Mouse (Mus musculus): Measurements from ENCODE around the gene Disp3. TPM values are rescaled to one million over a fixed set of nuclear protein-coding genes. Genes with fewer than 3 reads are reported as not detected.

Disp3 gene
- total and polyA plus RNA-seq, 2 experiments = not detected

DNA sequence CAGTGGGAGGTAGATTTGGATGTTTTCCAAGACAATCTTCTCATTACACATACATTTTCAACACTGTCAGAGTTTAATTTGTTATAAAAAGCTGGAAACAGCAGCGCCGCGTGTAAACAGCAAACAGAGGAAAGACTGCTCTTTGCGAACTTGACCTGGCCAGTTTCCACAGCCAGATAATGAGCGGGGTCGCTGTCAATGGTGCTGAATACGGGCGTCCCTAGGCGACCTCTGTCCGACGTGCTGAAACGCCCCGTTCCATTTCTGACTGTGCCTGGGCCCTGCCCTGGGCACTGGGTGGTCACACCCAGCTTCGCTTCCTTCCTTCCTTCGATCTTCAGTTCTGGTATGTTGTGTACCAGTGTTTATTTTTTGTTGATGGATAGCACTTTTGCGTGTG lies 58.1 kb downstream of the Disp3 start:
- TF ChIP-seq CTCF (IDR thresholded peaks at IDR 0.05; ENCODE audit: low read depth, low read length) (peak; percentile 6; the same call in 1 of the 2 replicates), POLR2A (IDR thresholded peaks at IDR 0.05; ENCODE audit: extremely low read depth, insufficient read depth, low read length) (no peak)
- no peaks in the 10 kb centered on the region for H3K4me1 ChIP-seq (ENCODE audit: control insufficient read depth, insufficient read depth, low read length)
- H3K27ac ChIP-seq (replicated peaks; ENCODE audit: insufficient read depth, low read depth, low read length) = no peak overlapping the region
- 8% methylated on average over 16 of the region's 16 CpGs for WGBS
- no peaks in the 10 kb centered on the region for H3K79me2 ChIP-seq (ENCODE audit: control insufficient read depth, insufficient read depth, low read length)
- no peak overlapping the region for H3K9ac ChIP-seq (ENCODE audit: low read depth, low read length)
- peak; percentile 30 for DNase-seq (ENCODE audit: extremely low read depth, low read depth, low spot score)
- H3K4me3 ChIP-seq (ENCODE audit: insufficient read depth, low read depth, low read length) = no peak overlapping the region
- H3K36me3 ChIP-seq (ENCODE audit: control insufficient read depth, insufficient read depth, low read length) = no peaks in the 10 kb centered on the region
- no peaks in the 10 kb centered on the region for H3K27me3 ChIP-seq (ENCODE audit: control insufficient read depth, insufficient read depth, low read length)

DNA sequence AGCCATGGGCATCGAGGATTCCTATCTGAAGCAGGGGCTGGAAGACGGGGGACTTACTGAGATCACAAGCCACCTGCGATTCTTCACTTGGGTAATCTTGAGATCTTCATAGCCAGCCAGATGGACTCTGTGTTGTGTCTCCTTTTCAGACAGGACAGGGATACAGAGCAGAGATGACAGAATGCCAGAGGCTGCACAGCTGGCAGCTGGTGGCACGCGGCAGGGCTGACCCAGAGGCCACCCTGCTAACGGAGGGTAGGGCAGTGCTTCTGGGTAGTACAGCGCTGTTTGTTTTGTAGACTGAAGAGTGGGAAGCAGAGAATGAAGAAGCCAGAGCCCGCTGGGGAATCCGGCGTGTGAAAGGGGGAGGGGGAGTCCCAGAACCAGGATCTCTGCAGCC lies 64.8 kb downstream of the Disp3 start:
- no peaks in the 10 kb centered on the region for H3K79me2 ChIP-seq (ENCODE audit: control insufficient read depth, insufficient read depth, low read length)
- no peak for DNase-seq (ENCODE audit: extremely low read depth, low read depth, low spot score)
- no peak overlapping the region for H3K9ac ChIP-seq (ENCODE audit: low read depth, low read length)
- H3K4me1 ChIP-seq (ENCODE audit: control insufficient read depth, insufficient read depth, low read length) = no peaks in the 10 kb centered on the region
- no peak for TF ChIP-seq POLR2A (IDR thresholded peaks at IDR 0.05; ENCODE audit: extremely low read depth, insufficient read depth, low read length)
- TF ChIP-seq CTCF (IDR thresholded peaks at IDR 0.05; ENCODE audit: low read depth, low read length) = no peak
- H3K27ac ChIP-seq (replicated peaks; ENCODE audit: insufficient read depth, low read depth, low read length) = no peak overlapping the region
- H3K27me3 ChIP-seq (ENCODE audit: control insufficient read depth, insufficient read depth, low read length) = peaks cover 9% of the 10 kb centered on the region; the same call in 1 of the 2 replicates
- H3K4me3 ChIP-seq (ENCODE audit: insufficient read depth, low read depth, low read length) = no peak overlapping the region
- WGBS = 35% methylated on average over 10 of the region's 10 CpGs
- H3K36me3 ChIP-seq (ENCODE audit: control insufficient read depth, insufficient read depth, low read length) = no peaks in the 10 kb centered on the region

DNA sequence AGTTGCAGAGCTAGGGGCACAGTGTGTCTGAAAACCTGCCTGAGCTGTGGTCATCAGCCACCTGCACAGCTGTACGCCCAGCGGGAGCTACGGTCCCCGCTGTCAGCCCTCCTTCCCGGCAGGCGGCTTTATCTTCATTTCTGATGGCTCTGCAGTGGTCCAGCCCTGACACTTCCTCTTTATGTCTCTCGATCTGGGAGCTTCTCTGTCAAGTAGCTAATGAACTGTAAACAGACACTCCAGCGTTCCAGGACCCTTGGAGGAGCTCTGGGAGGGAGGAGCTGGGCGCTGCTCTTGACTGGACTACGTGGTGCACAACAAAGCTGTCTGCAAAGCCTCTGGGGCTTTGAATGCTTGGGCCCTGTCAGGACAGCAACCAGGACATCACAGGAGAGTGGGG lies 67.1 kb downstream of the Disp3 start:
- no peak for DNase-seq (ENCODE audit: extremely low read depth, low read depth, low spot score)
- Histone ChIP-seq H3K9ac (ENCODE audit: low read depth, low read length) (no peak overlapping the region), H3K27me3 (ENCODE audit: control insufficient read depth, insufficient read depth, low read length) (peaks cover 10% of the 10 kb centered on the region; the same call in 1 of the 2 replicates), H3K36me3 (ENCODE audit: control insufficient read depth, insufficient read depth, low read length) (no peaks in the 10 kb centered on the region), H3K79me2 (ENCODE audit: control insufficient read depth, insufficient read depth, low read length) (no peaks in the 10 kb centered on the region), H3K4me3 (ENCODE audit: insufficient read depth, low read depth, low read length) (no peak overlapping the region), H3K4me1 (ENCODE audit: control insufficient read depth, insufficient read depth, low read length) (peaks cover 2% of the 10 kb centered on the region; the same call in 1 of the 2 replicates), H3K27ac (replicated peaks; ENCODE audit: insufficient read depth, low read depth, low read length) (no peak overlapping the region)
- TF ChIP-seq CTCF (IDR thresholded peaks at IDR 0.05; ENCODE audit: low read depth, low read length) (no peak), POLR2A (IDR thresholded peaks at IDR 0.05; ENCODE audit: extremely low read depth, insufficient read depth, low read length) (no peak)
- WGBS = 9% methylated on average over 10 of the region's 10 CpGs

DNA sequence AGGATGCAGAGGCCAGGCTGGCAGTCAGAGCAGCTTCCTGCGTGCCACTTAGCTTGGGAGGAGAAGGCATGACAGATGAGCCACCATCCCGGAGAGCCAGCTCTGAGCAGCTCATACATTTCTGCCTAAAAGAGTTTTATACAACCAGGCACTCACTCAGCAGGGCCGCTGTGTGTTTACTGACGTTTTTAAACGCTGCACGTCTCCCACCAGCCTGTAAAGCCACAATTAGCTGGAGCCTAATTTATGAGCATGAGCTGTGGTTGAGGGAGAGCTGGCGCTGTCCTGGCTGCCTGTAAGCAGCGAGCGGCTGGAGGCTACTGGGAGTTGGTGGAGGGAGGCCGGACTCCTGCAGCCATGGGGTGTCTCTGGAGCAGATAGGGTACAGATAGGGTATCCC lies 69.5 kb downstream of the Disp3 start:
- TF ChIP-seq POLR2A (IDR thresholded peaks at IDR 0.05; ENCODE audit: extremely low read depth, insufficient read depth, low read length) (no peak), CTCF (IDR thresholded peaks at IDR 0.05; ENCODE audit: low read depth, low read length) (no peak)
- H3K4me1 ChIP-seq (ENCODE audit: control insufficient read depth, insufficient read depth, low read length) = peaks cover 8% of the 10 kb centered on the region
- no peak overlapping the region for H3K4me3 ChIP-seq (ENCODE audit: insufficient read depth, low read depth, low read length)
- H3K36me3 ChIP-seq (ENCODE audit: control insufficient read depth, insufficient read depth, low read length) = no peaks in the 10 kb centered on the region
- H3K27me3 ChIP-seq (ENCODE audit: control insufficient read depth, insufficient read depth, low read length) = peaks cover 10% of the 10 kb centered on the region; the same call in 1 of the 2 replicates
- 31% methylated on average over 10 of the region's 10 CpGs for WGBS
- H3K79me2 ChIP-seq (ENCODE audit: control insufficient read depth, insufficient read depth, low read length) = no peaks in the 10 kb centered on the region
- no peak overlapping the region for H3K27ac ChIP-seq (replicated peaks; ENCODE audit: insufficient read depth, low read depth, low read length)
- DNase-seq (ENCODE audit: extremely low read depth, low read depth, low spot score) = no peak
- H3K9ac ChIP-seq (ENCODE audit: low read depth, low read length) = no peak overlapping the region

DNA sequence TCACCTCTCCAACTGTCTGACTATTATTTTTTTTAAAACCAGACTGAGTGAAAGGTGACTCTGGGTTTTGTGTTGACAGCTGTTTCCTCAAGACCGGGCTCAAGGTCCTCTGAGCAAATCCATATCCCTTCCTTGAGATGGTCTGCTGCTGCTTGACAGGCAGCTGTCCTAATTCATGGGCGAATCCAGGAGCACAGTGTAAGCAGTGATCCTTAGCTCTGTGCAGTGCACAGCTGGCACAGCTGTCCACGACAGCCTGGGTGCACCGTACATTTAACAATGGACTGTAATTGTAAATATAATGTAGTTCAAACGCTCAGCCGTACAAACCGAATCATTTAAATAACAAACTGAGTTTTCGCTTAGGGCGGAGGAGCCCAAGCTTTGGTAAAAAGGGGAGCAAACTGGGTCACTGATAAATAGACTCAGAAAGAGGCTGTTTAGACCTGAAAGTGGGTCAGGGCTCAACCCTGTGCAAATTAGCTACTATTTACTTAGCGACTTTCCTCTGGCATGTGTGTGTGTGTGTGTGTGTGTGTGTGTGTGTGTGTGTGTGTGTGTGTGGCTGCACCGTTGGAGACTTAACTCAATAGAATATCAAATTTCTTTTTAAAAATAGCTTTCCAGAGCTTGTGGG lies 72.4 kb downstream of the Disp3 start:
- DNase-seq (ENCODE audit: extremely low read depth, low read depth, low spot score) = peak; percentile 70
- Histone ChIP-seq H3K79me2 (ENCODE audit: control insufficient read depth, insufficient read depth, low read length) (no peaks in the 10 kb centered on the region), H3K27me3 (ENCODE audit: control insufficient read depth, insufficient read depth, low read length) (peaks cover 6% of the 10 kb centered on the region; the same call in 1 of the 2 replicates), H3K4me3 (ENCODE audit: insufficient read depth, low read depth, low read length) (no peak overlapping the region), H3K9ac (ENCODE audit: low read depth, low read length) (no peak overlapping the region), H3K4me1 (ENCODE audit: control insufficient read depth, insufficient read depth, low read length) (peaks cover 8% of the 10 kb centered on the region), H3K27ac (replicated peaks; ENCODE audit: insufficient read depth, low read depth, low read length) (no peak overlapping the region), H3K36me3 (ENCODE audit: control insufficient read depth, insufficient read depth, low read length) (no peaks in the 10 kb centered on the region)
- 11% methylated on average over 11 of the region's 11 CpGs for WGBS
- no peak for TF ChIP-seq POLR2A (IDR thresholded peaks at IDR 0.05; ENCODE audit: extremely low read depth, insufficient read depth, low read length)
- TF ChIP-seq CTCF (IDR thresholded peaks at IDR 0.05; ENCODE audit: low read depth, low read length) = no peak

DNA sequence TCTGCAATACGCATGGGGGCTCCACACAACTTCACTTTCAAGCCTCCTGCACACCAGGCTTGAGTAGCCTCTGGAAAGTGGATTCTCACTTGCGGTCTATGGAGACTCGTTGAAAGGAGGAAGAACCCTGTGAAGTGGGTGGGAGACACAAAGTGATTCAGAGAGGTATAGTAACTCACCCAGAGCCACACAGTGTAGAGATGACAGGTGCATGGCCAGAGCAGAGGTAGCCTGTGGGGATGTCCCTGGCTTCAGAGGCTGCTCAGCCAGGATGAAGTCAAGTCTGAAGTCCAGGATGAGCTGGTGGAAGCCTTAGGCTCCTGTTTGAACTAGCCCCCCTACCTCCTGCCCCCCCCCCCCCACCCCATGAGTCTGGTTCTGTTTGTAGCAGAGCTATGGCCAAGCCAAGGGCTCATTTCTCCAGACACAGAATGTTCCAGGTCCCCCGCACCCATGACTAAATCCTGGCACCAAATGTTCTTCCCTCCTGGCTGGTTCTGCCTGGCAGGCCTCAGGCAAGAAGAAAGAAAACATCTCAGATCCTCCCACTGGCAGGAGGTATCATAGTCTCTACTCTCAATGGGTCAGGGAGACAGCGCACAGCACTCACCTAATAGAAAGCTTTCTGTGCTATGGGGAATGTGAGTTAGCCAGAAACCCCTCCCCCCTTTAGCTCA lies 73.2 kb downstream of the Disp3 start:
- TF ChIP-seq CTCF (IDR thresholded peaks at IDR 0.05; ENCODE audit: low read depth, low read length) = no peak
- no peak for TF ChIP-seq POLR2A (IDR thresholded peaks at IDR 0.05; ENCODE audit: extremely low read depth, insufficient read depth, low read length)

More for the DNA sequence above, 73.2 kb downstream of the Disp3 start:
- DNase-seq (ENCODE audit: extremely low read depth, low read depth, low spot score) = peak; percentile 7
- Histone ChIP-seq H3K4me1 (ENCODE audit: control insufficient read depth, insufficient read depth, low read length) (peaks cover 8% of the 10 kb centered on the region), H3K79me2 (ENCODE audit: control insufficient read depth, insufficient read depth, low read length) (no peaks in the 10 kb centered on the region), H3K27me3 (ENCODE audit: control insufficient read depth, insufficient read depth, low read length) (peaks cover 5% of the 10 kb centered on the region; the same call in 1 of the 2 replicates), H3K9ac (ENCODE audit: low read depth, low read length) (no peak overlapping the region), H3K27ac (replicated peaks; ENCODE audit: insufficient read depth, low read depth, low read length) (no peak overlapping the region), H3K4me3 (ENCODE audit: insufficient read depth, low read depth, low read length) (no peak overlapping the region), H3K36me3 (ENCODE audit: control insufficient read depth, insufficient read depth, low read length) (no peaks in the 10 kb centered on the region)
- WGBS = 60% methylated on average over 5 of the region's 5 CpGs
